Mouse (Mus musculus) limb, embryonic 13.5 days (tissue): ENCODE measurements around the gene AC170998.1. TPM values are rescaled to one million over a fixed set of nuclear protein-coding genes. Genes with fewer than 3 reads are reported as not detected.
"Not testable (repeated sequence)": the region's sequence is repeated elsewhere in the genome, so short reads cannot be mapped to it uniquely, and the experiment has no call there.

Source experiments
- ATAC-seq: fragments of 200-750 bp; cut with Nextera tagmentation; 2 replicates; pipeline ENCODE4 v1.8.0; 2017; ENCODE audit warnings: low read depth, moderate number of reproducible peaks, moderate TSS enrichment; ENCODE audit not compliant: low FRiP score
- H3K27ac ChIP-seq: fragments of 300-500 bp; sonication (generic); 2 replicates; pipeline ENCODE4 v1.5.1; 2015; ENCODE audit warnings: inconsistent platforms, mild to moderate bottlenecking, moderate library complexity
- H3K27me3 ChIP-seq: fragments of 300-500 bp; sonication (generic); 2 replicates; pipeline ENCODE4 v1.6.1; 2015; ENCODE audit warnings: mild to moderate bottlenecking, inconsistent platforms
- H3K36me3 ChIP-seq: fragments of 300-500 bp; sonication (generic); 2 replicates; pipeline ENCODE4 v1.6.1; 2015; ENCODE audit warnings: inconsistent platforms, mild to moderate bottlenecking, moderate library complexity
- H3K4me1 ChIP-seq: fragments of 300-500 bp; sonication (generic); 2 replicates; pipeline ENCODE4 v1.6.1; 2015; ENCODE audit warnings: inconsistent platforms
- H3K4me2 ChIP-seq: fragments of 300-500 bp; sonication (generic); replicated peaks from 2 replicates; pipeline ENCODE4 v1.6.1; 2015; ENCODE audit warnings: inconsistent platforms, mild to moderate bottlenecking, moderate library complexity
- H3K4me3 ChIP-seq: fragments of 300-500 bp; sonication (generic); 2 replicates; pipeline ENCODE4 v1.5.1; 2015; ENCODE audit warnings: moderate library complexity, mild to moderate bottlenecking, inconsistent platforms
- H3K9ac ChIP-seq: fragments of 300-500 bp; sonication (generic); 2 replicates; pipeline ENCODE4 v1.6.1; 2015; ENCODE audit warnings: mild to moderate bottlenecking, inconsistent platforms
- H3K9me3 ChIP-seq: fragments of 300-500 bp; sonication (generic); 2 replicates; pipeline ENCODE4 v1.6.1; 2016; ENCODE audit warnings: inconsistent platforms
- WGBS: fragments of 180-500 bp; shearing (Covaris S2); methylation state at CpG from one replicate; pipeline ENCODE4 v1.1.7; 2015; 5-methylcytosine and 5-hydroxymethylcytosine counted together
- polyA plus RNA-seq: library from polyadenylated mRNA; unstranded; fragments of >200 nt; fragmentation: Nextera tagmentation; extraction: Ambion mirVana; gene quantifications from 2 replicates; pipeline ENCODE4 v1.2.1, GENCODE M21; 2015

The AC170998.1 gene
- polyA plus RNA-seq, 1 experiment from 2014 or later = 3.2 TPM

GRCm38 (mm10) chr17:28708989-28709388 lies 16.9 kb upstream of the AC170998.1 start:
- no peak for ATAC-seq
- no peak overlapping the region for H3K4me2 ChIP-seq
- WGBS = 37% methylated on average over 2 of the region's 2 CpGs
- H3K9me3 ChIP-seq = no peaks in the 10 kb centered on the region
- peaks cover 10% of the 10 kb centered on the region for H3K36me3 ChIP-seq
- no peak overlapping the region for H3K27ac ChIP-seq
- no peak overlapping the region for H3K9ac ChIP-seq
- H3K27me3 ChIP-seq = no peaks in the 10 kb centered on the region
- peaks cover 15% of the 10 kb centered on the region for H3K4me1 ChIP-seq
- no peak overlapping the region for H3K4me3 ChIP-seq

- no peak overlapping the region for H3K4me2 ChIP-seq
- 77% methylated on average over 8 of the region's 8 CpGs for WGBS
- peaks cover 15% of the 10 kb centered on the region for H3K4me1 ChIP-seq
- no peaks in the 10 kb centered on the region for H3K9me3 ChIP-seq
- no peak overlapping the region for H3K9ac ChIP-seq
- H3K4me3 ChIP-seq = no peak overlapping the region
- ATAC-seq = no peak
- no peaks in the 10 kb centered on the region for H3K27me3 ChIP-seq
- H3K27ac ChIP-seq = no peak overlapping the region
- peaks cover 17% of the 10 kb centered on the region for H3K36me3 ChIP-seq
These were observed 16.2 kb upstream of the AC170998.1 start for GRCm38 (mm10) chr17:28709552-28710290.

GRCm38 (mm10) chr17:28710291-28710688 lies 15.6 kb upstream of the AC170998.1 start:
- H3K4me2 ChIP-seq = no peak overlapping the region
- H3K9me3 ChIP-seq = no peaks in the 10 kb centered on the region
- H3K36me3 ChIP-seq = peaks cover 23% of the 10 kb centered on the region
- no peak overlapping the region for H3K9ac ChIP-seq
- no peaks in the 10 kb centered on the region for H3K27me3 ChIP-seq
- H3K4me1 ChIP-seq = peaks cover 15% of the 10 kb centered on the region
- WGBS = 87% methylated on average over 8 of the region's 8 CpGs
- ATAC-seq = no peak
- H3K27ac ChIP-seq = no peak overlapping the region
- H3K4me3 ChIP-seq = no peak overlapping the region

- Histone ChIP-seq H3K27me3 (no peaks in the 10 kb centered on the region), H3K9ac (no peak overlapping the region), H3K36me3 (peaks cover 29% of the 10 kb centered on the region), H3K4me3 (no peak overlapping the region), H3K27ac (no peak overlapping the region), H3K4me2 (no peak overlapping the region), H3K9me3 (no peaks in the 10 kb centered on the region), H3K4me1 (peaks cover 15% of the 10 kb centered on the region)
- no peak for ATAC-seq
- WGBS = 87% methylated on average over 6 of the region's 6 CpGs
These were observed 14.6 kb upstream of the AC170998.1 start for GRCm38 (mm10) chr17:28711237-28711636.

GRCm38 (mm10) chr17:28712305-28712704 lies 13.6 kb upstream of the AC170998.1 start:
- H3K27ac ChIP-seq = no peak overlapping the region
- 88% methylated on average over 6 of the region's 6 CpGs for WGBS

GRCm38 (mm10) chr17:28714006-28714405 lies 11.9 kb upstream of the AC170998.1 start:
- Histone ChIP-seq H3K4me3 (no peak overlapping the region), H3K4me1 (peaks cover 17% of the 10 kb centered on the region), H3K9ac (no peak overlapping the region), H3K27me3 (no peaks in the 10 kb centered on the region), H3K9me3 (no peaks in the 10 kb centered on the region), H3K27ac (no peak overlapping the region), H3K36me3 (peaks cover 50% of the 10 kb centered on the region), H3K4me2 (no peak overlapping the region)
- WGBS = 97% methylated on average over 3 of the region's 3 CpGs
- no peak for ATAC-seq

More at GRCm38 (mm10) chr17:28712305-28712704, 13.6 kb upstream of the AC170998.1 start:
- H3K4me3 ChIP-seq = no peak overlapping the region
- H3K9me3 ChIP-seq = no peaks in the 10 kb centered on the region
- H3K9ac ChIP-seq = no peak overlapping the region
- H3K4me2 ChIP-seq = no peak overlapping the region
- H3K36me3 ChIP-seq = peaks cover 38% of the 10 kb centered on the region
- no peak for ATAC-seq
- H3K4me1 ChIP-seq = peaks cover 15% of the 10 kb centered on the region
- H3K27me3 ChIP-seq = no peaks in the 10 kb centered on the region

- H3K4me2 ChIP-seq = no peak overlapping the region
- no peak overlapping the region for H3K4me3 ChIP-seq
- no peak overlapping the region for H3K9ac ChIP-seq
- no peaks in the 10 kb centered on the region for H3K9me3 ChIP-seq
- no peak overlapping the region for H3K27ac ChIP-seq
- 74% methylated on average over 7 of the region's 7 CpGs for WGBS
- peaks cover 10% of the 10 kb centered on the region for H3K4me1 ChIP-seq
- ATAC-seq = no peak
- H3K36me3 ChIP-seq = peaks cover 67% of the 10 kb centered on the region
- no peaks in the 10 kb centered on the region for H3K27me3 ChIP-seq
These were observed 9.9 kb upstream of the AC170998.1 start for GRCm38 (mm10) chr17:28715832-28716548.

GRCm38 (mm10) chr17:28717535-28717934 lies 8.3 kb upstream of the AC170998.1 start:
- ATAC-seq = no peak
- peaks cover 82% of the 10 kb centered on the region for H3K36me3 ChIP-seq
- H3K4me1 ChIP-seq = peaks cover 10% of the 10 kb centered on the region
- H3K4me3 ChIP-seq = no peak overlapping the region
- no peak overlapping the region for H3K4me2 ChIP-seq
- no peaks in the 10 kb centered on the region for H3K9me3 ChIP-seq
- WGBS = 35% methylated on average over 3 of the region's 3 CpGs
- no peak overlapping the region for H3K9ac ChIP-seq
- peak overlapping the region; percentile 39; the same call in 1 of the 2 replicates for H3K27ac ChIP-seq
- H3K27me3 ChIP-seq = no peaks in the 10 kb centered on the region

GRCm38 (mm10) chr17:28727511-28727910 lies 1.6 kb downstream of the AC170998.1 start:
- not testable (repeated sequence) for ATAC-seq, H3K9ac ChIP-seq, H3K27ac ChIP-seq, H3K9me3 ChIP-seq, H3K4me2 ChIP-seq, H3K27me3 ChIP-seq, H3K4me1 ChIP-seq, H3K4me3 ChIP-seq
- peaks cover 91% of the 10 kb centered on the region for H3K36me3 ChIP-seq
- 91% methylated on average over 11 of the region's 11 CpGs for WGBS

GRCm38 (mm10) chr17:28735317-28736105 lies 9.6 kb downstream of the AC170998.1 start:
- Histone ChIP-seq H3K4me1 (no peaks in the 10 kb centered on the region), H3K4me3 (no peak overlapping the region), H3K36me3 (peaks cover 82% of the 10 kb centered on the region), H3K4me2 (no peak overlapping the region), H3K27ac (no peak overlapping the region), H3K27me3 (no peaks in the 10 kb centered on the region), H3K9ac (no peak overlapping the region), H3K9me3 (no peaks in the 10 kb centered on the region)
- ATAC-seq = no peak
- 95% methylated on average over 6 of the region's 6 CpGs for WGBS

GRCm38 (mm10) chr17:28736486-28736885 lies 10.6 kb downstream of the AC170998.1 start:
- H3K4me3 ChIP-seq = no peak overlapping the region
- H3K36me3 ChIP-seq = peaks cover 82% of the 10 kb centered on the region
- H3K27ac ChIP-seq = no peak overlapping the region
- no peak overlapping the region for H3K9ac ChIP-seq
- no peaks in the 10 kb centered on the region for H3K27me3 ChIP-seq
- ATAC-seq = no peak
- WGBS = 80% methylated on average over 4 of the region's 4 CpGs
- no peaks in the 10 kb centered on the region for H3K9me3 ChIP-seq
- no peaks in the 10 kb centered on the region for H3K4me1 ChIP-seq
- no peak overlapping the region for H3K4me2 ChIP-seq

- H3K27me3 ChIP-seq = no peaks in the 10 kb centered on the region
- no peaks in the 10 kb centered on the region for H3K9me3 ChIP-seq
- H3K27ac ChIP-seq = no peak overlapping the region
- no peak overlapping the region for H3K4me2 ChIP-seq
- WGBS = 88% methylated on average over 4 of the region's 4 CpGs
- no peaks in the 10 kb centered on the region for H3K4me1 ChIP-seq
- H3K4me3 ChIP-seq = no peak overlapping the region
- peaks cover 82% of the 10 kb centered on the region for H3K36me3 ChIP-seq
- H3K9ac ChIP-seq = no peak overlapping the region
- ATAC-seq = no peak
These were observed 12.1 kb downstream of the AC170998.1 start for GRCm38 (mm10) chr17:28737973-28738372.
